Mouse (Mus musculus) lung, postnatal 14 days (tissue): ENCODE data around the gene Otub1.
A peak's percentile ranks its signal among the peaks of the same experiment; 100 is the strongest.

ENCODE experiments used
- DNase-seq: peaks from one replicate; pipeline ENCODE4 v3.0.0; 2021

Otub1 gene

DNA sequence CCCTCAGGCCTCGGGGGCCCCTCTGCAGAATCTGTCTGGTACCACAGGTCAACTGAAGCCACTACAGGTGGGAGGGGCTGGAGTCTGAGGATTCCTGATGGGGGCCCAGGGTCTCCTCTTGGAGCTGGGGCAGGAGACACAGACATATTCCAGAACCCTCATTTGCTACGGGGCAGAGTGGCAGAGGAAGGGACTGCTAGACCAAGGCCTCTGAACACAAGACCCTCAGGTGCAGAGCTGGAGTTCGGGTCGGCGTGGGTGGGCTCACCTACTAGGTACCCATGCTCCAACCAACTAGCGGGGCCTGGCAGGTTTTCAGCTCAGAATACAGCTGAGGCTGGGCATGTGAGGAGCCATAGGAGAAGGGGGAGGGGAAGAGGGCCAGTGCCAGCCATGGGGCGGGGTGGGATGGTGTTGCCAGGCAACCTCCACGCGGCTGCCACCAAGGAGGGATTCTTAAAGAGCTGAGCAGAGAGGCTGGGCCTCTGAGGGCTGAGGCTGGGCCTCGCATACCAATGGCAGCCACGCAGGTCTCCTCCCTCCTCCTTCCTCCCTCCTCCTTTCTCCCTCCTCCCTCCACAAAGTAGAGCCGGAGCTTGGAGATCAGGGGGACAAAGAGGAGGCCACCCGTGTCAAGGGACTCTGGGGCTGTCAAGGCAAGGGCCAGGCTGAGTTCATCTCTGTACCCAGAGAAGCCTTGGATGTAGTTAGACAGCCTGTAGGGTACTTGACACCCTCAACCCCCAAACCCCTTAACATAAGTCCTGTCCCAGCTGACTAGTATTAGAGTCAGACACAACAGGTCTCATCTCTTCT, 33.9 kb downstream of the Otub1 start:
- DNase-seq = peak; percentile 30

DNA sequence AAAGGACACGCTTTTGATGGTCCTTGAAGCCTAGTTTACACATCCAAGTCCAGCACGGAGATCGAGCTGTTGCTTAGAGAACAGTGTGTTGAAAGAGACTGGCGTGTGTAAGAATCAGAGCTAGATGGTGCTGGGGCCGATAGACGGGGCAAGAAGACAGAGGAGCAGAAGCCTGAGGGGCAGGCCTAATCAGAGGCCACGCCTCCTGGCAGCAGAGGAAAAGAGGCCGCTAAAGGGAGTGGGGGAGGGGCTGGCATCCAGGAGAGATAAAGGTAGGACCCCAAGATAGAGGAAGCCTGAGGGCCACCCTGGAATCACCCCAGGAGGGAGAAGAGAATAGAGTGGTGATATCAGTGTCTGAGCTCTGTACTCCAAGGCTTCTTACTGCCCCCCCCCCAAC, 34.7 kb downstream of the Otub1 start:
- DNase-seq = no peak

DNA sequence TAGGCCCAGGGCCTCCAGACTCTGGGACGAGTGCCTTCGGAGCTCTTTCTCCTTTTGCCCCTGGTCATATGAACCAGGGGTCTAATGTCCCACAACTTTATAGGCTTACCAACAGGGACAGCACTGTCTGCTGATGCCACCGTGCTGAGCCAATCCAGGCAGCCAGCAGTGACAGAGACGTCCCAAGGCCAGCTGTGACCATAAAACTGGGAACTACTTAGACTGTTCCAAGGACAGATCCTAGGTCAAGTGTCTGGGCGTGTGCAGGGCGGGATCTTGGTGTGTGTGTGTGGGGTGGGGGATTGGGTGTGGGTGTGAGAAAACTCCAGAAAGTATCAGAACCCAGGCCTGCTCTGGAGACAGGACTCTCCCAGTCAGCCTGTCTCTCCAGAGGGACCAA, 35.2 kb downstream of the Otub1 start:
- no peak for DNase-seq

DNA sequence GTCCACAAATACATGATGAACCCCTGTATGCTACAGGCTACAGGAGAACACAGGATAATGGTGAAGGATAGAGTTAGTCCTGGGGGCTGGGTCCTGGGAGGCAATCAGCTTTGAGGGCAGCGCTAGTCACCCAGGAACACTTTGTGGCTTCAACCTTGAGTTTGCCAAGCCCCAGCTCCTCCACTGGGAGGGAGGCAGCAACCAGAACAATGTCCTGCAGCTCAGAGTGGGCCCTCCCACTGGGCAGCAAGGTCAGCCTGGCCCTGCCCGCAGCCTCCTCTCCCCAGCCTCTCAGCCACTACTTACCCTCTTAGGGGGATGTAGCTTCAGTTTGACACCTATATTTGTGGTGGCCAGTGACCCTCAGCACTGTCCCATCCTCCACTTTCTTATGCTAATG, 37.7 kb downstream of the Otub1 start:
- DNase-seq = no peak

DNA sequence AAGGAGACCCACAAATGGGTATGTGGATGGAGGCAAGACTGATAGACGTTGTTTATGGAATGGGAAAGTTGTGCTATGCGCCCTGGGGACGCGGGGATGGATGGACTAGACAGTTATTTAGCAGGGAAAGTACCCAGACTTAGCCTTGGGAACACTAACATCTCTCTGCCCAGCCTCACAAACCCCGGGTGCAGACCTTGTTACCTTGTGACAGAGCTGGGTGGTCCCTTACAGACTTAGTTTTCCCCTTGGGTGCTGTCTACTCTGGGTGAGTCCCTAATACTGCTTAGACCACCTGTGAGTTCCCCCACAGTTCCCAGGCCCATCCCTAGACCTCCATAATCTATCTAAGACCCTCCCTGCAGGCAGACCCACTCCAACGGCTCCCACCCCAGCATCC, 39.3 kb downstream of the Otub1 start:
- no peak for DNase-seq

DNA sequence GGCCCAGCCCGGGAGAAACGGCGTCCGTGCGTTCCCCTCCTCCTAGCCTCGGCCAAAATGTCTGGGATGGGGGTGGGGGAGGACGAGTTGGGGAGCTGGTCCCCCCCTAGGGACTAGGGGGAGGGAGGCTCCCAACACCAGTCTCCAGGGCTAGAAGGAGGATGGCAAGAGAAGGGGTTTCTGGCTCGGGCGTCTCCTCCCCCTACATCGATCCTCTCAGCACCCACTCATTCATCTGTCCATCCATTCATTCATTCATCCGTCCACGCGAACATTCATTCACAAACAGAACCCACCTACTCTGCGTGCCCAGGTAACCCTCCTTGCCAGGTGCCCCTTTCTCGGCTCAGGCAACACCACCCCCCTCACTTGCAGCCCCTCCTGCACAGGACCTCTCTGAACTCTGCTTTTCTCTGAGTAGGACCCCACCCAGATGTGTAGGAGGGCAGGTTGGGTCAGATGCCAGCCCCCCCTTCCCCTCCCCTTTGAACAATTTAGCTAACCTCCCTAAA, 39.9 kb downstream of the Otub1 start:
- DNase-seq = no peak

DNA sequence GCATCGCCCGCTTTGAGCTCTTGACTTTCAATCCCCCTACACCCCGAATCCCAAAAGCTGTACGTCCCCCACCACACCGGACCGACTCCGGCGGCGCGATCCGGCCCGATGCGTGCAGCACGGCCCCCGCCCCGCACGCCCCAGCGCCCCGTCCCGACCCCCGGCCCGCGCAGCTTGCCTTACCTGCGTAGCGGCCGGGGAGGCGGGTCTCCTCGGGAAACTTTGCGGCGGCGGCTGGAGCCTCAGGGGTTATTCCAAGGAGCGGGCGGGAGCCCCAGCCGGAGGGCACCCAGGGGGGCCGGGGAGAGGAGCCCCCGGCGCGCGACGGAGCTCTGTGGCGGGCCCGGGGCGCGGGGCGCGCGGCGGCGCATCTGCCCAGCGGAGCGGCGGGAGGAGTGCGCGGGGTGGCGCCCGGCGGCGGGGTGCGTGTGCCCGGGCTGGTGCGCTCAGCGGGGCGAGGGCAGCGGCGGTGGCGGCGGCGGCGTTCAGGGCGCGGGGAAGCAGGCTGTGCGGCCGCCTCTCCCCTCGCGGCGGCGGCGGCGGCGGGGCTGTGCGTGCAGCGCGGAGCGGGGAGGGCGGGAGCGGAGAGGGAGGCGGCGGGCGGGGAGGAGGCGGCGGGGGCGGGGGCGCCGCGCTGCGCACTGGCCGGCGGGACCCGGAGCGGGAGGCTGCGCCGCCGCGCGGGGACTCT, 40.5 kb downstream of the Otub1 start:
- DNase-seq = no peak

DNA sequence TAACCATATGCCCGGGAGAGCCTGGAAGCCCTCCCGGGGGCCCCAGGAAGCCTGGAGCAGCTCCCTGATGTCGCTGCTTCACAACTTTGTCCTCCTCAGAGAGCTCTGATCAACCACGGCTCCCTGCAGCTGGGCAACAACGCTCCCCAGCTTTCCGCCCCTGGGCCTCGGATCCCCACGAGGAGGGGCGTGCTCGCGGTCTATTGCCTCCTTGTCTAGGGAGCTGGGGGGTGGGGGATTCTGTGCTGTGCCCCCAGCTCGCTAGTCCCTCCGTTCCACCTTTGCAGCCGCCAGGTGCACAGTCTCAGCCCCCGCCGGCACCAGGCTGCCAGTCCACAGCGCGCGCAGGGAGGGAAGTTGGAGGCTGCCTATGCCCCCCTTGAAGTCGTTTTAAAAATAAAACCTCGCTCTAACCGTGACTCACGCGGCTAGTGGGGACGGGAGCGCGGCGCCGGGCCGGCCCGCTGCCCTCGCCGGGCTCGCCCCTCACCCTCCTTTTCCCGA, 41.2 kb downstream of the Otub1 start:
- no peak for DNase-seq

DNA sequence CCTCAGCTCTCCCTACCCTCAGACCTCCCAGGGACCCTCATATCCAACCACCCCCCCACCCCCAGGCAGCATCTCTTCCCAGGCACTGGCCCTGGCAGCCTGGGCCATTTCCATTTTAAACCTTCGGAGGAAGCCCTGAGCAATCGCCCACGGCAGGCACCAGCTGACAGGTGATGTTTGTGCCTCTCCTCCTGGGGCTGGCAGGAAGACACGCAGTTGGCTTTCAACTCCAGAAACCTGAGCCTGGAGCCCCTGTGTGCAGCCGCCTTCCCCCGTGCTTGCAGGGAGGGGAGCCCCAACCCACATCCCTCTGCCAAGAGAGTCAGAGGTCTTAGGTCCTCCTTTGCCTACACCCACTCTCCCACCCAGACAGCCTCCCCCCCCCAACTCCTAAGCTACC, 41.9 kb downstream of the Otub1 start:
- no peak for DNase-seq

DNA sequence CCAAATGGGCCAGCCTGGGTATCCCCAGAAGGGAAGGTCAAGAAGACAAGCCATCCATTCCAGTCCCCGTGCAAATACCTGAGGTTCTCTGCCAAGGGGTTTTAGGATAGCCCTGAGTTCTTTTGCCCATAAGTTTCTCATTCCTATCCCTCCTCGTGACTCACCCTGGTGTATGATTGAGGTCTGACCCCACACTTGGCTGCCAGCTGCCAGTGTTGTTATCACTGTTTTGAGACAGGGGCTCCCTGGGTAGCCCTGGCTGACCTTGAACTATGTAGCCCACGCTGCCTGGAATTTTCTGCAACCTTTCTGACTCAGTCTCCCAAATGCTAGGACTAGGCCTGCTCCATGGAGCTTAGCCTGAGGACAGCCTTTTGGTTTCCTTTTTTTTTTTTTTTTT, 45.1 kb downstream of the Otub1 start:
- no peak for DNase-seq

DNA sequence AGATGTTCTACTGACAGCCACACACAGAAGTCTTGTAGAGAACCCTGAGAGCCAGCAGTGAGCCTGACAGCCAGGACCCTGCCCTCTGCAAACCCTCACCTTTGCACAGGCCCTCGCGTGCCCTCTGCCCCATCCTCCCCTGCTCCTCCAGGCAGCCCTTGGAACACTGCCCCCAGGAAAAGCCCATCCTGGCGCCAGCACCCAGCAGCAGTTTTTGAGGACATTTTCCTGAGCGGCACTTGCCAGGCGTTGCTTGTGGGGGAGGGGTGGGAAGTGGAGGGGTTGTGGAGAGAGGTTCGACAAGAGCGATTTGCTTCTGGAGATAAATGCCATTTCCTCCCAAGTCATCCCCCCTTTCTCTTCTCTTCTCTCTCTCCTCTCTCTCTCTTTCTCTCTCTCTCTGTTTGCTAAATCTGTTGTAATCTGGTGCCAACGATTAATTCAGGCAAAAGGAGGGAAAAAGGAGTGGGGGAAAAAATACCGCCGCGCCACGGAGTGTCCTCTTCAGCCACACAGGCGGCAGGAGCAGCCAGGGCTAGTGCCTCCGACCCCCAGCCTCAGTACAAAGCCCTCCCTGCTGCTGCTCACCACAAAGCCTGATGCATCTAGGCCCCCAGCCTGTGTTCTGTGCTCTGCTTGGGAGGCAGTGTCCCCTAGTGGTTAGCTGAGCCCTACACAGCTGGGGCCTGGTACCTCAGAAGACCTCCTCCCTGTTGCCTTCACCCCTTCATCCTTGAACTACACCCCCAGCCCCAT, 45.8 kb downstream of the Otub1 start:
- DNase-seq = peak; percentile 17

DNA sequence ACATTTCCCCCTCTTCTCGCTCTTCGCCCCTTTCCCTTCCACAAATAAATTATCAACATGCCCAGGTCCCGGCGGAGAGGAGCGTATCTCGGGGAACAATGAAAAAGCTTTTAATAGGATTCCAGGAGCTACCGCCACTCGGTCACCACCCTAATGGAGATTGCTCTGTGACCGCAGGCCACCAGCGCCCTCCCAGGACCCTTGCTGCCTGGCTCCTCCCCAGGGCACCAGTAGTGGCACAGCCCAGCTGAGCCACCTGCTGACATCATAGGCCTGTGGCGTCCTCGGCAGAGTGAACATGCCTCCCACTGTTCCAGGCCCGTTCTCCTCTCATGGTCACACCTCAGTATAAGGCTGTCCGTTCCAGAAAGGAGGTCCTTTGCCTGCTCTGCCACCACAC, 48.4 kb downstream of the Otub1 start:
- DNase-seq = no peak

DNA sequence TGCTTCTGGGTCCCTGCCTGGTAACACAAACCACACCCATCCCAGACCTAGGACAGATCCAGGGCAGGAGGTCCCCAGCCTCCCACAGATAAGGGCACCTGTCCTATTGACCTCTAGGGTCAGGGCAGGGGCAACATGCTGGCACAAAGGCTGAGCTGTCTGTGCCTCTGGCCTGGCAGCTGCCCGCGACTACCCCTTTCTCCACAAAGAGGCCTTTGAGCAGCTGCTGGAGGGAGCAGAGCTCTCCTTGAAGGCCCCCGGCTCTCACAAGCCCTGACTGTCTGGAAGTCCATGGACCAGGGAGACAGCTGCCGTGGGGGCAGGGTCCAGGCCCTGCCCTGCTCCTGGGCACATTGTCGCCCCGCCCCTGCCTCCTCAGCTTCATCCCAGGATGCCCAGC, 50.9 kb downstream of the Otub1 start:
- DNase-seq = no peak

DNA sequence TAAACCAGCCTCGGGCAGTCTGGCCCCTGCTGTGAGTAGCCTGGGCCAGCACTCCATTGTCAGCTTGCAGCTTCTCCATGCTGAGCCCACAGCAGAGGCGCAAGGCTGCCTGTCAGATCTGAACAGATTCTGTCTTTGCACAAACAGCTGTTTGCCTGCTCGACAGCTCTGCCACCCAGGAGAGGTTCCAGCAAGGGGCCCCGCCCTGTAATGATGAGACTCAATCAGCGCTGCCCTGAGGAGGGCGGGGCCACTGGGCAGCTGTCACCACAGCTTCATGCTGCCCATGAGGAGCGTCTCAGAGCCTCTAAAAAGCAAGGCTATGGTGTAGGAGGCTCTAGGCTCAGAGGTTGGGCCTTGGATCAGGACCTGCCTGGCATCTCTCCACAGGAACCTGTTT, 52.9 kb downstream of the Otub1 start:
- DNase-seq = peak; percentile 13

DNA sequence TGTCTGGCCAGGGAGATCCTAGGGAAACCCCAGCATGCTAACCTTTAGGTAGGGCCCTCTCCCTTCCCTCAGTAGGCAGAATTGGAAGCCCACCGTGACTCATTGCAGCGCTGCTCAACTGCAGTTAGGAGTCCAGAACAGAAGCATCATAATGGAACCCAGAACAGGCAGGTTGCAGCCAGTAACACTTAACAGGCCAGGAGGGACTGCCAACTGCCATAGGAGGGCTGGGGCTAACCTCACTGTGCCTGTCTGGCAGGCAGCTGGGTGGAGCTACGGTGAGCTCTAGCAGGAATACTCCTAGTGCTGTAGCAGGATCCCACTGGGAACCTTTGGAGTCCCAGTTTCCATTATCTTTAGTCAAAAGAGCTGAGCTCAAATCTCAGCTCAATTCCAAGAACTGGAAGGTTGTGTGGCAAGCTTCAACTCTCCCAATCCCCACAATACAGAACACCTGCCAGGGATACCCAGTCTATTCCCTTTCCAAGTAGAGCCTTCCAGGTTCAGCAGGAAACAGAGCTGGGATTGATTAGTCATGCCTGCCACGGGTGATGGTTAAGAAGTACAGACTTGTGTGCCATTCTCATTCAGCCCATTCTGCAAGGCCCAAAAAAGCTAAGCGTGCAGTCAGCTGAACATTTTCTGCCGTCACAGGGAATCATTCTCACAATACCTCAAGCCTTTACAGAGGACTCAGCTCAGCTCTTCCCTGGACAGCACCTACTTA, 54.0 kb downstream of the Otub1 start:
- DNase-seq = no peak

DNA sequence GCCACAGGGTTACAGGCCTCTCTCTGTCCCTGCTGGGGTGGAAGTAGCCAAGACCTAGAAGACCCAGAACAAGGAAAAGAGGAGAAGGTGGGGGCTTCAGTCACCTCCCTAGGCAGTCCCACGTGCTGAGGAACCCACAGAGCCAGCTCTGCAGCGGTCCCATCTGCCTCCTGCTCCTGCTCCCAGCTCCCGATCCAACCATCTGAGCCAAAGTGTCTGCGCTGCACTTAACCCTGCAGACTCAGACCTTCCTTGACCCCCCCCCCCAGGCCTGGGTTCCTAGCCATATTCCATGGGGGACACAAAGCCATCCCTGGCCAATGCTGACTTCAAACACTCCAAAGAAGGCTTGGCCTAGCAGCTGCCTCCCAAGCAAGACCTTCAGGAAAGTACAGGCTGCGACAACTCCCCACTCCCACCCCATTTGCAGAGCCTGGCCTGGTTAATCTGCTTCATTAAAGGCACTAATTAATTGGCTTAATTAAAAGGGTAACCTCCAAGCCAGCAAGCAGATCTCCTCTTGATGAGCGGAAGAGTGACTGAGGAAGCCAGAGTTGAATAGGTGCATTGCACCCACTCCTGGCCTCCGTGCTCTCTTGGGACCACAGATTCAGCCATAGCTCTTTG, 54.7 kb downstream of the Otub1 start:
- DNase-seq = no peak

DNA sequence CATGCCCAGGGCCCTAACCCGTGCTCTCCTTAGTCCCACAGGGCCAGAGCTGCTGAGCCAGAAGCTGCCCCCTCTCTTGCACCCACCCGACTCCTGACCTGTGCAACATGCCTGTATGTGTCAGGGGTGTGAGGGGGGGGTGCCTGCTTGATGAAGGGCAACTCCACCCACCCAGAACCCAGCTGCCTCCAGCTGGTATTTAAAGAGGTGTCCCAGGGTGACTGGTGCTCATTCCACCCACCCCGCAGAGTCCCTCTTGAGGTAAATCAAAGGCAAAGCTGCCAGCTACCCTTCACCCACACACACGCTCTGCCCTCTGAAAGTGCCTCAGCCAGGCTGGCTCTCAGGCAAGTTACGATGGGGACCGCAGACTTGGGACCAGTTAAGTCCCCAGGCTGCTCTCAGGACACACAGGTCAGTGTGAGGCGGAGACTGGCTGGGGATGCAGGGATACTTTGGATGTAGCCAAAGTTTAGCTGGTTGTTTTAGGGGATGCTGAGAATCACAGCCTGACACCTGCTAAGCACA, 56.9 kb downstream of the Otub1 start:
- no peak for DNase-seq

DNA sequence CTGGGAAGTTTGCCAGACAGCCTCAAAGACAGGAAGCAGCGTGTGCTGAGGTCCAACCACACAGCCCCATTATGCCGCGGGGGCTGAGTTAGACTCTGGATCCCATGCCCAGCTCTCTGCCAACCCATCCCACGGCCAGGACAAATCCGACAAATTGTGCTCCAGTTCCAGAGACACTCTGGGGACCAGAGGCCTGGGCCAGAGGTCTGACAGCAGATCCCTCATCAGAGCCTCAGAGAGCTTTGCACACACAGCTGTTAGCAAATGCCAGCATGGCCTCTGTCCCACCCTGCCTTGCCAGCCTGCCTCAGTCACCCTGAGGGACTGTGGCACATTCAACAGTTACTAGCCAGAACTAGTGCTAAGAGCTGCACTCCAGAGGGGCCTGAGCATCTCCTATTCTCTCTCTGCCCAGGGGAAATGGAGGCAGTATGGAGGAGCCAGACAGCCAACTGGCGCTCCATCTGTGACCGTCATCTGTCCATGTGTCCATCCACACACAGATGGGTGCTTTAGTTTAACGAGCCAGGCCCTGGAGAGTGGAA, 57.5 kb downstream of the Otub1 start:
- DNase-seq = no peak
